Mouse (Mus musculus) embryonic facial prominence, embryonic 15.5 days (tissue): Measurements from ENCODE around the gene Psmg1. TPM values are rescaled to one million over a fixed set of nuclear protein-coding genes. Genes with fewer than 3 reads are reported as not detected.

ENCODE experiments used
- ATAC-seq: fragments of 200-750 bp; cut with Nextera tagmentation; 2 replicates; pipeline ENCODE4 v1.8.0; 2017; ENCODE audit warnings: low read depth, moderate TSS enrichment; ENCODE audit not compliant: insufficient number of reproducible peaks, low FRiP score, low TSS enrichment
- H3K27ac ChIP-seq: fragments of 300-500 bp; sonication (generic); replicated peaks from 2 replicates; pipeline ENCODE4 v1.5.1; 2015; ENCODE audit warnings: mild to moderate bottlenecking, inconsistent platforms
- H3K27me3 ChIP-seq: fragments of 300-500 bp; sonication (generic); 2 replicates; pipeline ENCODE4 v1.6.1; 2015; ENCODE audit warnings: inconsistent platforms
- H3K36me3 ChIP-seq: fragments of 300-500 bp; sonication (generic); 2 replicates; pipeline ENCODE4 v1.6.1; 2015; ENCODE audit warnings: mild to moderate bottlenecking, inconsistent platforms
- H3K4me1 ChIP-seq: fragments of 300-500 bp; sonication (generic); 2 replicates; pipeline ENCODE4 v1.6.1; 2015; ENCODE audit warnings: inconsistent platforms
- H3K4me2 ChIP-seq: fragments of 300-500 bp; sonication (generic); replicated peaks from 2 replicates; pipeline ENCODE4 v1.6.1; 2015; ENCODE audit warnings: mild to moderate bottlenecking, inconsistent platforms
- H3K4me3 ChIP-seq: fragments of 300-500 bp; sonication (generic); replicated peaks from 2 replicates; pipeline ENCODE4 v1.5.1; 2015; ENCODE audit warnings: mild to moderate bottlenecking, inconsistent platforms
- H3K9ac ChIP-seq: fragments of 300-500 bp; sonication (generic); 2 replicates; pipeline ENCODE4 v1.6.1; 2015; ENCODE audit warnings: inconsistent platforms
- H3K9me3 ChIP-seq: fragments of 300-500 bp; sonication (generic); replicated peaks from 2 replicates; pipeline ENCODE4 v1.6.1; 2016; ENCODE audit warnings: inconsistent platforms
- WGBS: fragments of 180-500 bp; shearing (Covaris S2); methylation state at CpG from one replicate; pipeline ENCODE4 v1.1.7; 2015; 5-methylcytosine and 5-hydroxymethylcytosine counted together
- microRNA-seq: library from miRNA; unstranded; fragments of <30 nt; microRNA quantifications from one replicate; pipeline ENCODE4, GENCODE M21; 2016; ENCODE audit warnings: borderline number of aligned reads
- polyA plus RNA-seq: library from polyadenylated mRNA; unstranded; fragments of >200 nt; fragmentation: Nextera tagmentation; extraction: Ambion mirVana; gene quantifications from 2 replicates; pipeline ENCODE4 v1.2.1, GENCODE M21; 2015

Psmg1 gene
- polyA plus RNA-seq, 1 experiment from 2014 or later = 84.6 TPM

GRCm38 (mm10) chr16:95931509-95931908, 59.3 kb downstream of the Psmg1 start:
- no peaks in the 10 kb centered on the region for H3K36me3 ChIP-seq
- no peak overlapping the region for H3K27ac ChIP-seq
- H3K27me3 ChIP-seq = no peaks in the 10 kb centered on the region
- no peak overlapping the region for H3K9ac ChIP-seq
- no peak overlapping the region for H3K4me2 ChIP-seq
- 0 out of 2 replicates have a peak, but pooled peaks cover 7% of the 10 kb centered on the region for H3K4me1 ChIP-seq
- H3K4me3 ChIP-seq = no peak overlapping the region
- 85% methylated on average over 12 of the region's 12 CpGs for WGBS
- no peaks in the 10 kb centered on the region for H3K9me3 ChIP-seq
- no peak for ATAC-seq

Small RNA genes lying within 50 kb of the gene (microRNA-seq; reads per million reads assigned to microRNA genes)
- not detected for gene Gm27833

Other genes starting within 250 kb of the Psmg1 start
- 78.3 and 79.8 TPM in 2 replicates for gene Brwd1, start 91.6 kb upstream of the Psmg1 start, polyA plus RNA-seq
- 557 and 581 TPM in 2 replicates for gene Hmgn1, start 136.8 kb upstream of the Psmg1 start, polyA plus RNA-seq
- gene Wrb, start 154.4 kb upstream of the Psmg1 start, polyA plus RNA-seq = 51.3 and 52.3 TPM in 2 replicates
- 2.1 and 2.3 TPM in 2 replicates for gene Lca5l, start 201.3 kb upstream of the Psmg1 start, polyA plus RNA-seq
- gene Sh3bgr, start 209.5 kb upstream of the Psmg1 start, polyA plus RNA-seq = 12.8 and 21.1 TPM in 2 replicates
- gene B3galt5, start 244.8 kb upstream of the Psmg1 start, polyA plus RNA-seq = 0.61 and 0.79 TPM in 2 replicates